Mouse (Mus musculus): Measurements from ENCODE around the gene Mfrp. TPM values are rescaled to one million over a fixed set of nuclear protein-coding genes. Genes with fewer than 3 reads are reported as not detected.
"Not testable (repeated sequence)": the region's sequence is repeated elsewhere in the genome, so short reads cannot be mapped to it uniquely, and the experiment has no call there.

The Mfrp gene
- polyA plus RNA-seq, 1 experiment from 2014 or later: 0.08 TPM

DNA sequence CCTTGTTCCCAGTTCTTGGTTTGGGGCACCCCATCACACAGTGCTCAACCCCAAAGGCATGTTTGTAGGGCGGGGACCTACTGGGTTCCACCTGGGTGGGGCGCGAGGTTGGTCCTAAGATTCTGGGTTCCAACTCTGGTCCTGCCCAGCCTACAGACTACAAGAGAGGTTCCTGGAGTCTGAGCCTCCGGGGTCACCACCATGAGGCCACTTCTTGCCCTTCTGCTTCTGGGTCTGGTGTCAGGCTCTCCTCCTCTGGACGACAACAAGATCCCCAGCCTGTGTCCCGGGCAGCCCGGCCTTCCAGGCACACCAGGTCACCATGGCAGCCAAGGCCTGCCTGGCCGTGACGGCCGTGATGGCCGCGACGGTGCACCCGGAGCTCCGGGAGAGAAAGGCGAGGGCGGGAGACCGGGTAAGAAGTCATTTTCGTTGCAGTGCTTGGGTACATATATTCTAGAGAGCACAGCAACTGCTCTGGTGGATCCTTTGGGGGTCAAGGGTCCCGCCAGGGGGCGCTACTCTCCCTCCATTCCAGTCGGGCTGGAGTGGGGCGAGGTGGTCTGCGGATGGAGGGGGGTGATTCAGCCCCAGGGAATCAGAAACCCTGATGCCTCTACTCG, 6.1 kb downstream of the Mfrp start:
- peak overlapping the region; percentile 54 for H3K27ac ChIP-seq (ENCODE audit: low read length)
- H3K4me2 ChIP-seq (ENCODE audit: low read depth, low read length): peak overlapping the region; percentile 31
- H3K4me3 ChIP-seq (replicated peaks; ENCODE audit: low read length): peak overlapping the region; percentile 15; the same call in 1 of the 2 replicates
- no peaks in the 10 kb centered on the region for H3K27me3 ChIP-seq (ENCODE audit: control insufficient read depth, insufficient read depth, low read length)
- WGBS: 37% methylated on average over 25 of the region's 25 CpGs
- H3K9me3 ChIP-seq (replicated peaks; ENCODE audit: control insufficient read depth, low read length): no peaks in the 10 kb centered on the region
- peak overlapping the region; percentile 45 for H3K9ac ChIP-seq (ENCODE audit: low read length)
- peak; percentile 19; the same call in 1 of the 2 replicates for ATAC-seq (ENCODE audit: insufficient read depth, low FRiP score)
- H3K4me1 ChIP-seq (ENCODE audit: control insufficient read depth, insufficient read depth, low read length): peaks cover 39% of the 10 kb centered on the region
- H3K36me3 ChIP-seq (ENCODE audit: control insufficient read depth, insufficient read depth, low read length): peaks cover 5% of the 10 kb centered on the region; the same call in 1 of the 2 replicates

DNA sequence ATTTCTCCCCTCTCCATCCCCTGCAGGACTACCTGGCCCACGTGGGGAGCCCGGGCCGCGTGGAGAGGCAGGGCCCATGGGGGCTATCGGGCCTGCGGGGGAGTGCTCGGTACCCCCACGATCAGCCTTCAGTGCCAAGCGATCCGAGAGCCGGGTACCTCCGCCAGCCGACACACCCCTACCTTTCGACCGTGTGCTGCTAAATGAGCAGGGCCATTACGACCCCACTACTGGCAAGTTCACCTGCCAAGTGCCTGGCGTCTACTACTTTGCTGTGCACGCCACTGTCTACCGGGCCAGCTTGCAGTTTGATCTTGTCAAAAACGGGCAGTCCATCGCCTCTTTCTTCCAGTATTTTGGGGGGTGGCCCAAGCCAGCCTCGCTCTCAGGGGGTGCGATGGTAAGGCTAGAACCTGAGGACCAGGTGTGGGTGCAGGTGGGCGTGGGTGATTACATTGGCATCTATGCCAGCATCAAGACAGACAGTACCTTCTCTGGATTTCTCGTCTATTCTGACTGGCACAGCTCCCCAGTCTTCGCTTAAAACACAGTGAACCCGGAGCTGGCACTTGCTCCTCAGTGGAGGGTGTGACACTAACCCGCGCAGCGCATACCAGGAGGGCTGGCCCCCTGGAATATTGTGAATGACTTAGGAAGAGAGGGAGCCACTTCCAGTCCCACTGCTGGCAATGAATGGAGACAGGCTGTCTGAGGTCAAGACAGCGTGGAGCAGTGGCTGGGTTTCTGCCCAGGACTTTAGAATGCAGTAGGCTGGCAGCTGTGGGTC, 6.9 kb downstream of the Mfrp start:
- no peak for ATAC-seq (ENCODE audit: insufficient read depth, low FRiP score)
- H3K4me2 ChIP-seq (ENCODE audit: low read depth, low read length): peak overlapping the region; percentile 43
- H3K9ac ChIP-seq (ENCODE audit: low read length): peak overlapping the region; percentile 54
- no peaks in the 10 kb centered on the region for H3K9me3 ChIP-seq (replicated peaks; ENCODE audit: control insufficient read depth, low read length)
- peaks cover 5% of the 10 kb centered on the region; the same call in 1 of the 2 replicates for H3K36me3 ChIP-seq (ENCODE audit: control insufficient read depth, insufficient read depth, low read length)
- WGBS: 81% methylated on average over 31 of the region's 31 CpGs
- peaks cover 39% of the 10 kb centered on the region for H3K4me1 ChIP-seq (ENCODE audit: control insufficient read depth, insufficient read depth, low read length)
- no peak overlapping the region for H3K27ac ChIP-seq (ENCODE audit: low read length)
- peak overlapping the region; percentile 15; the same call in 1 of the 2 replicates for H3K4me3 ChIP-seq (replicated peaks; ENCODE audit: low read length)
- H3K27me3 ChIP-seq (ENCODE audit: control insufficient read depth, insufficient read depth, low read length): no peaks in the 10 kb centered on the region

DNA sequence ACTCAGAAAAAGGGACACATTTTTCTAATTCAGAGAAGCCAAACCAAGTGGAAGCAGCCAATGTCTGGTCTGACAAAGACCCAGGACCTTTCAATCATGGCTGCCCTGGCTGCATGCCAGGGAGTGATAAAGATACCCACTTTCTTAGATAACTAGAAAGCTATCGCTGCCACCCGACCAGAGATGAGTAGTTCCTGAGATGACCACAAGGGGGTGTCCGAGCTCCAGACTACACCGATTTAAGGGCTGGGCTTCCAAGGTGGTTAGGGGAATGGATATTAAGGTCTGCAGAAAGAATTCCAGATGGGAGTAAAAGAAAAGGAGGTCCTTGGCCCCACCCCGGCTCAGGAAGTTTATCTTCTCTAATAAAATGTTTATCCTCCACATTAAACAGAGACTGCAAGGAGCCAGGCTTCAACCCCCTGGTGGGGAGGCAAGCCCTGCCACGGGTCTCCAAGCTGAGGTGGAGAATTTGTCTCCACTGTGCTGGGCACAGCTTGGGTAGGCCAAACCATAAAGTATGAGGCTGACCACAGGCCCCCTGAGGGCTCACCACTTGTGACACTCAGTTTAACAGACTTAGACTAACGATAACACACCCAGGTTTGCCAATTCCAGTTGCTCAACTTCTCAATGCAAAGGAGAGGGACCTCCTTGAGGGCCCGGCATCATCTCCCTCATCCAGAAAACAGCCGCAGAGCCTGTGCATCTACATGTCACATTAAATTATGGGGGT, 8.0 kb downstream of the Mfrp start:
- Histone ChIP-seq H3K4me2 (ENCODE audit: low read depth, low read length) (peak overlapping the region; percentile 43), H3K9ac (ENCODE audit: low read length) (peak overlapping the region; percentile 54), H3K27ac (ENCODE audit: low read length) (peak overlapping the region; percentile 41; the same call in 1 of the 2 replicates), H3K27me3 (ENCODE audit: control insufficient read depth, insufficient read depth, low read length) (no peaks in the 10 kb centered on the region), H3K4me1 (ENCODE audit: control insufficient read depth, insufficient read depth, low read length) (peaks cover 39% of the 10 kb centered on the region), H3K9me3 (replicated peaks; ENCODE audit: control insufficient read depth, low read length) (no peaks in the 10 kb centered on the region), H3K36me3 (ENCODE audit: control insufficient read depth, insufficient read depth, low read length) (peaks cover 5% of the 10 kb centered on the region; the same call in 1 of the 2 replicates), H3K4me3 (replicated peaks; ENCODE audit: low read length) (peak overlapping the region; percentile 29)
- 22% methylated on average over 9 of the region's 9 CpGs for WGBS
- no peak for ATAC-seq (ENCODE audit: insufficient read depth, low FRiP score)

DNA sequence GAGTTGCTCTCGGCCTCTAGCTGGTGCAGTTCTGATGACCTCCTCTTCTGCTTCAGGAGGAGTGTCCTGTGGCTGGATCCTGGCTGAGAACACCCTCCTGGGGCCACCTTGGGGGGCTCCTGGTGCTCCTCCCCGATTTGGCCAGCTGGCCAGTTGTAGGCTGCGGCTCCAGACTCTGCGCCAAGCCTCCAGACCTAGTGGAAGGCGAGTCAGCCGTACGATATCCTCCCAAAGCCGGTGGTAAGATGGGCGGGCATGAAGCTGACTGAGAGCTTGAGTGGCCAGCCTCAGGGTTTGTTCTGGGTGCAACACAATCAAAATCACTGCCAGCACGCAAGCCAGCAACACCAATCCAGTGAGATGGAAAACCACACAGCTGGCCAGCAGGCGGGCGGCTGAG, 10.4 kb downstream of the Mfrp start:
- H3K27ac ChIP-seq (ENCODE audit: low read length); H3K36me3 ChIP-seq (ENCODE audit: control insufficient read depth, insufficient read depth, low read length); H3K27me3 ChIP-seq (ENCODE audit: control insufficient read depth, insufficient read depth, low read length); ATAC-seq (ENCODE audit: insufficient read depth, low FRiP score); H3K9me3 ChIP-seq (replicated peaks; ENCODE audit: control insufficient read depth, low read length); H3K9ac ChIP-seq (ENCODE audit: low read length): not testable (repeated sequence)
- 48% methylated on average over 10 of the region's 12 CpGs for WGBS
- Histone ChIP-seq H3K4me2 (ENCODE audit: low read depth, low read length) (peak overlapping the region; percentile 52), H3K4me1 (ENCODE audit: control insufficient read depth, insufficient read depth, low read length) (peaks cover 35% of the 10 kb centered on the region), H3K4me3 (replicated peaks; ENCODE audit: low read length) (peak overlapping the region; percentile 83; the same call in 1 of the 2 replicates)

DNA sequence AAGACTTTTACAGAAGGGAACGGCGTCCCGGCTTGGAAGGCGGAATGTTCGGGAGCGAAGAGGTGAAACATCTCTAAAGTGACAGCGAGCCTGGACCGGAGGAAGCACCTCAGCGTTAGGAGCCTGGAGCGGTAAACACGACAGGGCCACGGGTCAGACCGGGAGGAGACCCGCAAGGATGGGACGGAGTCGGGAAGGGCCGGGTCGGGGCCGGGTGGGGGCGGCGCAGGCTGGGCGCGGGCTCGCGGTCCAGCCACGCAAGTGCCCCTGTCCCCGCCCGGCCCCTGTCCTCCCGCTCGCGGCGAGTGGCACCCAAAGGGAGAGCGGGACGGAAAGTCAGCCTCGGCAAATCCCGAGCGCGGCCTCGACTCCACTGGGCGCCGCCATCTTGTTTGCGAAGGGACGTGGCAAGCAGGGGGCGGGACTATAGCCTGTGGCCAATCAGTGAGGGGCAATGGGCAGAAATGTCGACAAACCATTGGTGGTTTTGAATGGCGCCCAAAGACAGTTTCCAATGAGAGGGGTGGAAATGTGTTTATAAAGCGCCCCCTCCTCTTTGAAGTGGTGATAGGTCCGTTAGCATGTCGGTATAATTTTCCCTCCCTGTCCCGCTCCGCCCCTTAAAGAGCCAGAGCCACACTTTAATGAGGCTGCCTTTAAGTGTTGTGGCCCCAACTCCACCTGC, 11.7 kb downstream of the Mfrp start, which contains the start of the genes Gm49380 and Rnf26:
TSS of gene Gm49380 (minus strand) at position 396 of the 685 bp plus-strand sequence.
TSS of gene Rnf26 (minus strand) at position 413 of the 685 bp plus-strand sequence.
- ATAC-seq (ENCODE audit: insufficient read depth, low FRiP score): peak; percentile 96
- Histone ChIP-seq H3K4me1 (ENCODE audit: control insufficient read depth, insufficient read depth, low read length) (peaks cover 24% of the 10 kb centered on the region), H3K27ac (ENCODE audit: low read length) (peak within 1 kb of the TSS; percentile 67; the same call in 1 of the 2 replicates), H3K27me3 (ENCODE audit: control insufficient read depth, insufficient read depth, low read length) (no peaks in the 10 kb centered on the region), H3K36me3 (ENCODE audit: control insufficient read depth, insufficient read depth, low read length) (0 out of 2 replicates have a peak, but pooled peaks cover 4% of the 10 kb centered on the region), H3K4me2 (ENCODE audit: low read depth, low read length) (peak within 1 kb of the TSS; percentile 57), H3K4me3 (replicated peaks; ENCODE audit: low read length) (peak within 1 kb of the TSS; percentile 83), H3K9ac (ENCODE audit: low read length) (peak within 1 kb of the TSS; percentile 92), H3K9me3 (replicated peaks; ENCODE audit: control insufficient read depth, low read length) (no peaks in the 10 kb centered on the region)
- WGBS: 0% methylated on average over 50 of the region's 51 CpGs

DNA sequence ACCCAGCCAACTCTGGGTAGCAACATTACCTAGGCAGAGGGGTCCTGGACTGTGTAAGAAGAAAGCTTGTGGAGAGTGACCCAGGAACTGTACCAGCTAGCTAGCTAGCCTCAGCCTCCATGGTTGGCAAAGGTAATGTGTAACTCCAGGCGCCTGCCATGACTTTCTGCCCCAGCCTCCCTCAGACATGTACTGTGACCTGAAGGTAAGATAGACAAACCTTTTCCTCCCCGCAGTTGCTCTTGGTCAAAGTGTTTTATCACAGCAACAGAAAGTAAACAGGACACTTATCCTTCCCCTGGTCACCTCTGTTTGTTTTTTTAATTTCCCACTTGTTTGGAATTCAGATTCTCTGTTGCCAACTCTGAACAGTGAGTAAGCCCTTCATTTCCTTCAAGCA, 12.9 kb downstream of the Mfrp start:
- Histone ChIP-seq H3K36me3 (ENCODE audit: control insufficient read depth, insufficient read depth, low read length) (no peaks in the 10 kb centered on the region), H3K4me1 (ENCODE audit: control insufficient read depth, insufficient read depth, low read length) (peaks cover 12% of the 10 kb centered on the region), H3K4me3 (replicated peaks; ENCODE audit: low read length) (no peak overlapping the region), H3K9me3 (replicated peaks; ENCODE audit: control insufficient read depth, low read length) (no peaks in the 10 kb centered on the region), H3K27ac (ENCODE audit: low read length) (no peak overlapping the region), H3K4me2 (ENCODE audit: low read depth, low read length) (no peak overlapping the region), H3K27me3 (ENCODE audit: control insufficient read depth, insufficient read depth, low read length) (no peaks in the 10 kb centered on the region), H3K9ac (ENCODE audit: low read length) (no peak overlapping the region)
- ATAC-seq (ENCODE audit: insufficient read depth, low FRiP score): no peak
- WGBS: 71% methylated on average over 2 of the region's 2 CpGs

DNA sequence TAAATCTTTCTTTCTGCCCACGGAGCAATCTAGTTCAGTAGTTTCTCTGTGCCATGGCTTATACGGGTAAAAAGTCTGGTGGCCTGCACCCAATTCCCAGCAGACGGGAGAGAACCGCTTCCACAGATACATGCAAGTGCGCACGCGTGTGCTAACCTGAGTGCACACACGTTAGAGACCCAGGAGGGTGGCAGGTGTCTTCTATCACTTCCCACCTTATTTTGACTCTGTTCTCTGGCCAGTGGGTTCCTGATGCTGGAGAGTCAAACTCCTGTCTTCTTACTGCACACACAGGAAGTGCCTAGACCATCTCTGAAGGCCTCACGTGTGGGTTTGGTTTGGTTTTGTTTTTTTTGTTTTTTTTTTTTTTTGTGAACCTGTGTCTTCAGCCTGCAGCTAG, 14.1 kb downstream of the Mfrp start:
- Histone ChIP-seq H3K9me3 (replicated peaks; ENCODE audit: control insufficient read depth, low read length) (no peaks in the 10 kb centered on the region), H3K36me3 (ENCODE audit: control insufficient read depth, insufficient read depth, low read length) (no peaks in the 10 kb centered on the region), H3K4me2 (ENCODE audit: low read depth, low read length) (no peak overlapping the region), H3K27me3 (ENCODE audit: control insufficient read depth, insufficient read depth, low read length) (no peaks in the 10 kb centered on the region), H3K4me1 (ENCODE audit: control insufficient read depth, insufficient read depth, low read length) (peaks cover 1% of the 10 kb centered on the region), H3K4me3 (replicated peaks; ENCODE audit: low read length) (no peak overlapping the region), H3K27ac (ENCODE audit: low read length) (no peak overlapping the region), H3K9ac (ENCODE audit: low read length) (no peak overlapping the region)
- ATAC-seq (ENCODE audit: insufficient read depth, low FRiP score): no peak
- 83% methylated on average over 9 of the region's 9 CpGs for WGBS

DNA sequence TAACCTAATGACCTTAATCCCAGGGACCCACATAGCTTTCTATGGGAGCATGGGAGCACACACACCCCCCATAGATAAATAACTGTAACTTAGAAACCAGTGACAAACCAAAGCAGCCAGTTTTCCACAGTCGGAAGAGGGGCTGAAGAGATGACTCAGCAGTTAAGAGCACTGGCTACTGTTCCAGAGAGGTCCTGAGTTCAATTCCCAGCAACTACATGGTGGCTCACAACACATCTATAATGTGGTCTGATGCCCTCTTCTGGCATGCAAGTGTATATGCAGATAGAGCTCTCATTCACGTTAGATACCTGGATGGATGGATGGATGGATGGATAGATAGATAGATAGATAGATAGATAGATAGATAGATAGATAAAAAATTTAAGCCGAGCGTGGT, 14.7 kb downstream of the Mfrp start:
- 90% methylated on average over 4 of the region's 4 CpGs for WGBS
- H3K4me3 ChIP-seq (replicated peaks; ENCODE audit: low read length): no peak overlapping the region
- no peaks in the 10 kb centered on the region for H3K9me3 ChIP-seq (replicated peaks; ENCODE audit: control insufficient read depth, low read length)
- H3K4me2 ChIP-seq (ENCODE audit: low read depth, low read length): no peak overlapping the region
- H3K27ac ChIP-seq (ENCODE audit: low read length): no peak overlapping the region
- no peak for ATAC-seq (ENCODE audit: insufficient read depth, low FRiP score)
- no peaks in the 10 kb centered on the region for H3K27me3 ChIP-seq (ENCODE audit: control insufficient read depth, insufficient read depth, low read length)
- H3K9ac ChIP-seq (ENCODE audit: low read length): no peak overlapping the region
- no peaks in the 10 kb centered on the region for H3K4me1 ChIP-seq (ENCODE audit: control insufficient read depth, insufficient read depth, low read length)
- no peaks in the 10 kb centered on the region for H3K36me3 ChIP-seq (ENCODE audit: control insufficient read depth, insufficient read depth, low read length)
